Comparison of ENCODE assay signal across 8 mouse cellular contexts in the genomic region with DNA sequence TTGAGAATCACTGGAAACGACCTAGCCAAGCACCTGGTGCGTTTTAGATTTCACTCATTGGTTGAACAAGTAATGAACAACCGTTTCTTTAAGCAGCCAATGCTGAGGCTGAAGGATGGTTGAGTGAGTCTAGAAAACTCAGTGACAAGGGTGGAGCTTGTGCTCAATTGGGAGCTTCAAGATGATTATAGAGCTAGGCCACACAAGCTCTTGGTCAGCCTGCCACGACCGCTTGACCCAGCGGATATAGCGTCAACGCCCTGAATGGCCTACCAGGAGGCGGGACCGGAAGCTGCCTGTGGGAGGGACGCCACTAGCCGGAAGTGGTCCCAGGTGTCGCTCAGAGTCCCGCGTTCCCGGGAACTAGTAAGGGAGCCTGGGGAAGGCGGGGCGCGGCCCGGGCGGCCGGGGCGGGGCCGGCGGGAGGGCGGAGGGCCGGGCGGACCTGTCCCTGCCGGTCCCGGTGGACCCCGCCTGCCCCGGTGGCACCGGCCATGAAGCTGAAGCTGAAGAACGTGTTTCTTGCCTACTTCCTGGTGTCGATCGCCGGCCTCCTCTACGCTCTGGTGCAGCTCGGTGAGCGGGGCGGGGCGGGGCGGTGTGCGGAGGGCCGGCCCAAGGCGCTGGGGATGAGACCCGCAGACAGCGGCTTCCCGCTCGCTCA. TPM values are rescaled to one million over a fixed set of nuclear protein-coding genes. Genes with fewer than 3 reads are reported as not detected.
DNase-seq lines count a peak whose midpoint lies in the region; ATAC-seq and TF ChIP-seq lines count a peak whose summit lies in the region.

A gene (plus strand): TSS at position 302 of the 664 bp plus-strand sequence.

- 2% methylated on average over 50 of the region's 50 CpGs for WGBS in forebrain, embryonic 15.5 days
- WGBS in large intestine, adult 2 months, result 2% methylated on average over 50 of the region's 50 CpGs
- WGBS in liver, embryonic 16.5 days (ENCODE audit: insufficient replicate concordance), result under 1% methylated on average over 48 of the region's 50 CpGs
- WGBS in neural tube, embryonic 12.5 days, result 2% methylated on average over 50 of the region's 50 CpGs
- WGBS in stomach, postnatal 0 days, result 1% methylated on average over 45 of the region's 50 CpGs

- TF ChIP-seq EP300 in stomach, postnatal 0 days (optimal IDR thresholded peaks at IDR 0.05), result no peak

- H3K27me3 ChIP-seq in forebrain, embryonic 15.5 days, result no peaks in the 10 kb centered on the region
- H3K27me3 ChIP-seq in liver, embryonic 16.5 days (ENCODE audit: control insufficient read depth, insufficient read depth, low read depth, low read length), result no peaks in the 10 kb centered on the region
- H3K27me3 ChIP-seq in neural tube, embryonic 12.5 days (replicated peaks), result no peaks in the 10 kb centered on the region
- no peaks in the 10 kb centered on the region for H3K27me3 ChIP-seq in stomach, postnatal 0 days (ENCODE audit: control insufficient read depth, insufficient read depth, low read length)

- TF ChIP-seq CTCF in stomach, postnatal 0 days (IDR thresholded peaks at IDR 0.05; ENCODE audit: low read depth), result no peak

- H3K36me3 ChIP-seq in forebrain, embryonic 15.5 days, result peaks cover 21% of the 10 kb centered on the region
- peaks cover 12% of the 10 kb centered on the region for H3K36me3 ChIP-seq in liver, embryonic 16.5 days (ENCODE audit: control insufficient read depth, insufficient read depth)
- H3K36me3 ChIP-seq in neural tube, embryonic 12.5 days, result peaks cover 22% of the 10 kb centered on the region
- peaks cover 12% of the 10 kb centered on the region for H3K36me3 ChIP-seq in stomach, postnatal 0 days (ENCODE audit: control insufficient read depth, insufficient read depth, low read length)

- H3K4me3 ChIP-seq in forebrain, embryonic 15.5 days, result peak within 1 kb of the TSS; percentile 74
- peak within 1 kb of the TSS; percentile 87 for H3K4me3 ChIP-seq in liver, embryonic 16.5 days (ENCODE audit: low read depth, low read length)
- peak within 1 kb of the TSS; percentile 83 for H3K4me3 ChIP-seq in neural tube, embryonic 12.5 days
- peak within 1 kb of the TSS; percentile 81 for H3K4me3 ChIP-seq in stomach, postnatal 0 days (ENCODE audit: low read depth, low read length)

- peak within 1 kb of the TSS; percentile 68 for H3K4me2 ChIP-seq in forebrain, embryonic 15.5 days (replicated peaks)
- H3K4me2 ChIP-seq in liver, embryonic 16.5 days (ENCODE audit: low read depth, low read length), result peak within 1 kb of the TSS; percentile 92
- peak within 1 kb of the TSS; percentile 71 for H3K4me2 ChIP-seq in neural tube, embryonic 12.5 days (replicated peaks)
- peak within 1 kb of the TSS; percentile 62 for H3K4me2 ChIP-seq in stomach, postnatal 0 days (replicated peaks; ENCODE audit: low read depth)

- peaks cover 18% of the 10 kb centered on the region for H3K4me1 ChIP-seq in forebrain, embryonic 15.5 days
- peaks cover 16% of the 10 kb centered on the region for H3K4me1 ChIP-seq in liver, embryonic 16.5 days (ENCODE audit: control insufficient read depth, low read depth, low read length)
- peaks cover 13% of the 10 kb centered on the region for H3K4me1 ChIP-seq in neural tube, embryonic 12.5 days
- no peaks in the 10 kb centered on the region; the same call in 1 of the 2 replicates for H3K4me1 ChIP-seq in stomach, postnatal 0 days (replicated peaks; ENCODE audit: control insufficient read depth, insufficient read depth)

- DNase-seq in ES-CJ7 (ENCODE audit: low read depth, low spot score), result peak; percentile 91
- peak; percentile 96 for DNase-seq in cerebellum, adult 11-12 months
- peak; percentile 95 to 97 for DNase-seq in heart, postnatal 14 days
- DNase-seq in large intestine, adult 2 months (ENCODE audit: low read depth, low spot score), result peak; percentile 83
- DNase-seq in stomach, postnatal 0 days (ENCODE audit: low spot score), result peak; percentile 95

- intact Hi-C loops in heart, postnatal 14 days (cut with DNase I), result loop anchor here (2.0 kb wide), 1 partner anchor 21 kb away; a partner anchor contains a TSS

- ATAC-seq in forebrain, embryonic 15.5 days (replicated peaks), result peak; percentile 98
- ATAC-seq in liver, embryonic 16.5 days (ENCODE audit: low read depth), result peak; percentile 96
- peak; percentile 97 for ATAC-seq in neural tube, embryonic 12.5 days (ENCODE audit: low FRiP score, low read depth)
- peak; percentile 98 for ATAC-seq in stomach, postnatal 0 days (ENCODE audit: low FRiP score, low TSS enrichment)

- peak within 1 kb of the TSS; percentile 85 for H3K27ac ChIP-seq in forebrain, embryonic 15.5 days (replicated peaks)
- H3K27ac ChIP-seq in liver, embryonic 16.5 days (ENCODE audit: low read length), result peak within 1 kb of the TSS; percentile 96
- H3K27ac ChIP-seq in neural tube, embryonic 12.5 days, result peak within 1 kb of the TSS; percentile 75
- H3K27ac ChIP-seq in stomach, postnatal 0 days (replicated peaks), result peak within 1 kb of the TSS; percentile 96

- H3K9me3 ChIP-seq in forebrain, embryonic 15.5 days, result no peaks in the 10 kb centered on the region
- no peaks in the 10 kb centered on the region for H3K9me3 ChIP-seq in liver, embryonic 16.5 days (replicated peaks; ENCODE audit: control insufficient read depth, low read length)
- H3K9me3 ChIP-seq in neural tube, embryonic 12.5 days, result no peaks in the 10 kb centered on the region
- no peaks in the 10 kb centered on the region for H3K9me3 ChIP-seq in stomach, postnatal 0 days (ENCODE audit: control insufficient read depth, low read length)

- peak within 1 kb of the TSS; percentile 81 for H3K9ac ChIP-seq in forebrain, embryonic 15.5 days (replicated peaks)
- H3K9ac ChIP-seq in liver, embryonic 16.5 days (ENCODE audit: low read depth, low read length), result peak within 1 kb of the TSS; percentile 90
- peak within 1 kb of the TSS; percentile 81 for H3K9ac ChIP-seq in neural tube, embryonic 12.5 days
- H3K9ac ChIP-seq in stomach, postnatal 0 days (ENCODE audit: low read length), result peak within 1 kb of the TSS; percentile 79

RNA-seq across cellular contexts. Expression of the gene that starts here (rescaled TPM):
- 78.9 and 81.0 TPM in 2 replicates for polyA plus RNA-seq in forebrain, embryonic 15.5 days (2015; fragmentation: Nextera tagmentation; extraction: Ambion mirVana)
- 10 to 100 TPM; 37.1 to 38.0 TPM for total RNA-seq in heart, postnatal 14 days (2021)
- polyA plus RNA-seq in large intestine, adult 2 months (2012; rRNA removed), result 66.6 and 72.2 TPM in 2 replicates
- polyA plus RNA-seq in liver, embryonic 16.5 days (2015; fragmentation: Nextera tagmentation; extraction: Ambion mirVana), result 19.8 and 20.5 TPM in 2 replicates
- polyA plus RNA-seq in neural tube, embryonic 12.5 days (2016; fragmentation: Nextera tagmentation; extraction: Ambion mirVana), result 84.2 and 91.5 TPM in 2 replicates
- 24.7 and 26.1 TPM in 2 replicates for polyA plus RNA-seq in stomach, postnatal 0 days (2015; fragmentation: Nextera tagmentation; extraction: Ambion mirVana)

Comparison
In these comparisons a context has a peak if more than half of its experiments do, and no peak if none do; other contexts are left out.
1. Peak in every context shown above with its lines: DNase-seq, ATAC-seq, H3K4me3 ChIP-seq and H3K27ac ChIP-seq.